Mouse (Mus musculus): ENCODE measurements at regions not wholly inside any gene's neighbourhood (a gene's known extent, or its start where the extent isn't known, plus 50 kb on each side); places are given as distances from the start of the nearest gene placed in this dataset.

GRCm38 (mm10) chr12:97398582-97398945 is 860.7 kb downstream of the Galc start:
- TF ChIP-seq EP300 (optimal IDR thresholded peaks at IDR 0.05) = no peak
- no peak for TF ChIP-seq CTCF (IDR thresholded peaks at IDR 0.05; ENCODE audit: low read depth)
